Mouse (Mus musculus) right cerebral cortex, postnatal 4 days (tissue): ENCODE measurements around the gene Neurl1b.

Experiments used
- DNase-seq: peaks from one replicate; pipeline ENCODE4 v3.0.0-alpha.2; 2022

Gene Neurl1b

DNA sequence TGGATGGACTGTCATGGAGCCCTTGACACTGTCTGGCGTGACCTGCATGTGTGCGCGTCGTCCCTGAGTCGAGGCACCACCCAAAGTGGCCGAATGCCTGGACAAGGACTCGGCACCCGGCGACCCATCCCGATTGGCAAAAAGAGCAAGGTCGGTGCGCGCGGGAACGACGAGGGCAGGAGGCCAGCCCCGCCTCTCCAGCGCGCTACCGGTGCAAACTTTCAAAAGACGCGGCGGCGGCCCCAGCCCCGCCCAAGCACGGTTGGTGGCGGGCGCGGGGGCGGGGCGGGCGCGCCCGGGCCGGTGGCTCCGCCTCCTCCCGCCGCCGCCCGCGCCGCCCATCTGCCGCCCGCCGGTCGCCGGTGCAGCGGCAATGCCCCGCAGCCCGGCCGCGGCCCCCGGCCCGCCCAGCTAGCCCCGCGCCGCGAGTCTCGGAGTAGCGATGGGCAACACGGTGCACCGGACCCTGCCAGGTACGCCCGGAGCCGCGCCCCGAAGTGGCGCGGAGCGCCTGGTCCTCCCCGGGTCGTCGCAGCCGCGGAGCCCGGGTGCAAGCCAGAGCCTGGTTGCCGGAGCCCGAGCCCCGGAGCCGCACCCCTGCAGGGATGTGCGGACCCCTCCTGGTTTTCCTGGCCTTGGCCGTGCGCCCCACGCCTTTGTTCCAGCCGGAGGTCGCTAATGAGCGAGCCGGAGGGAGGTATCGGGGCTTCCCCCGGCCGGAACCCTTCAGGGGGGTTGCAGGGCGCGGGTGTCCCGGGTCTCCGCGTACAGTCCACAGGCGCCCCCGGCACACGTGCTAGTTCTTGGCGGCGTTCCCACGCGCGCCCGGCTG, at the start of gene Neurl1b:
TSS of gene Neurl1b (plus strand) at position 307 of the 832 bp plus-strand sequence.
- DNase-seq = peak; percentile 66

DNA sequence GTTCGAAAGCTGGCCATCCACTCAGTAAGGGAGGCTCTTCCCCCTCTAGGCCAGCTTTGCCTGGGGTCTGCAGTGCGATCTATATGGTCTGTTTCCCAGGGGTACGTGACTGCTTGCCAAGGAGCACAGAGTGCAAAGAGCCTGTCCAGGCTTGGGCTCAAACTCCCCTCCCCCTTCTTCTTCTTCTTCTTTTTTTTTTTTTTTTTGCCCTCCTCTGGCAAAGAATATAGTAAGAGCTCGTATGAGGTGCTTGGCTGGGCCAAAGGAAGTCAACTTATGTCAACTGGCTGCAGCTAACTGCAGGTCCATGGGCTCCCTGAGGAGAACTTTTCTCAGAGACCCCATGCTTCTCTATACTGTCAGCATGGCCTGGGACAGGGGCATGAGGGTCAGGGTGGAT, 47.8 kb upstream of the Neurl1b start:
- no peak for DNase-seq

DNA sequence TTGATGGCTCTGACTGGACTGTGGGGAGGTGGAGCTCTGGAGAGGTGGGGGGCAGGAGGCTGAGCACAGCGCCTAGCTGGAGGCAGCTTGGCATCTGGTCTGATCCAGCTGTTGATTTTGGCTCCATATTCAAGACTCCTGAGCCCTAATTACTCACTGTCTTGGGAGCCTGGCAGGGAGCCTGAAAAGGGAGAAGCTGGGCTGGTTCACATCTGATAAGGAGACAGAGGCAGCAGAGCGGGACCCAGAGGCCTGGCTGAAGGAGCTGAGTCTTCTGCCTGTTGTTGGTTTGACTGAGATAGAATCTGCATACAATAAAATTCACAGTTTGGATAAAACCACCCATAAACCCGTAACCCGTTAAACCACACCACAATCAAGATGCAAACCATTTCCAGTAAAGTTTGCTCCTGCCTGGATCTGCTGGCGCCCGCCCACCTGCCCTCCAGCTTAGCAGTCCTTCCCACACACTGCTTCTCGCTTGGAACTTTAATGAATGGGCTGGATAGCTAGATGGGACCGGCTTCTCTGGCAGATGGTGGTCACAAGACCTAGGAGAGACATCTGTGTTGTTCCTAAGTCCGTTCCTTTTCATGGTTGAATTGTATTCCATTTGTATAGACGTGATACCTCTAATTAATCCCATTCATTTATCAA, 46.2 kb upstream of the Neurl1b start:
- DNase-seq = no peak

DNA sequence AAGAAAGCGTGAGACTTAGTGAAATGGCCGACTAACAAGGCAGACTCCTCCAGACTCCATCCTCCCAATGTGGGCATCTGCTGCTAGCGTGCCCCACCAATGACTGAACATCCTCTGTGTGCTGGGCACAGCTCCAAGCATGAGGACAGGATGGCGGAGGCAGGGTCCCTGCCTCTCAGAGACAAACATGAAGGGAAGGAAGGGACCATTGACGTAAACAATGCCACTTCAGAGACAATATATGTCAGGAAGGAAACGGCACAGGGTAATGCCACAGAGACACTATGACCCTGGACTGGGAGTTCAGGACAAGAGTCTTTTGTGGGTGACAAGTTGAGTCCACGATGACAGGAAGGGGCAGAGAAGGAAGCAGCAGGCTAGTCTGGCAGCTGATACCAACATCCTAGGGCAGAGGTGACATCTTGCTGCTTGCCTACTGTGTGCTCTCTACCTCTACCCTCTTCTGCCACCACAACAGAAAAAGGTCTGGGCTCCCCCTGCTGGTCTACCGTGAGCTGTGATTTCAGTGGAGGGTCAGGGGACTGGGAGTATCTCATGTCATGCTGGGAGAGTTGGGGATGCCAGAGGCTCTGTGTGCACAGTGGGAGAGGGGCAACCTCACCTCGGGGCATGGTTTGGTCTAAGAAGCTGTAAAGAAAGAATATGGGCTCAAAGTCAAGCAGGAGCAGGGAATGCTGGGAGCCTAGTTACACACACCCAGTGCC, 43.9 kb upstream of the Neurl1b start:
- peak; percentile 42 for DNase-seq

DNA sequence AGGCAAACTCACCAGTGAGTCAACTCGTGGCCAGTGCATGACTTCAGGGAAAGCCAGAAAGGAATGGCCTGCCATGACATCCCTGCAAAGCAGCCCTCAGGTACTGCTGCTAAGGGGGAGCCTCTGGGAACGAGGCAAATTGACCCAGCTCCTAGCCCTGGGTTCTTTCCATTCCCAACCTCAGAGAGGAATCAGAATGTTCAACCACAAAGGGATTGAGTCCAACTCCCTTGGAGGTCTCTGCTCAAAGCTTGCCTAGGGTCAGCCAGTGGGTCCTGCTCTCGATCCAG, 43.4 kb upstream of the Neurl1b start:
- no peak for DNase-seq

DNA sequence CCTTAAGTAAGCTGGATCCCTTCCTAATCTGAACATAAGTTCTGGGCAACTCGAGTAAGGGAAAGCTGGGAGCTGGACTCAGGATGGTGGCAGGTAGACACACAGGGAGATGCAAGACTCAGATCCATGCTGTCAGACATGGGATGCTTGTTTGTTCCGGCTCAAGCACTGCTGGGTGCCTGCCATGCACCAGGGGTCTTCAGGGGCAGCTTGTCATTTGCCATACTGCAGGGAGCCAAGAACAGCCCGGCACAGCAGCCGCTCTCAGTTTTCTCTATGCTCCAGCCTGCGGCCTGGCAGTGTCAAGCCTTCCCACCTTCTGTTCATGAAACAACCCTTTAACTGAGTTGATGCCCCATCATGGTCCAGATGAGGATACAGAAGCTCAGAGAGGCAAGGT, 41.4 kb upstream of the Neurl1b start:
- no peak for DNase-seq

DNA sequence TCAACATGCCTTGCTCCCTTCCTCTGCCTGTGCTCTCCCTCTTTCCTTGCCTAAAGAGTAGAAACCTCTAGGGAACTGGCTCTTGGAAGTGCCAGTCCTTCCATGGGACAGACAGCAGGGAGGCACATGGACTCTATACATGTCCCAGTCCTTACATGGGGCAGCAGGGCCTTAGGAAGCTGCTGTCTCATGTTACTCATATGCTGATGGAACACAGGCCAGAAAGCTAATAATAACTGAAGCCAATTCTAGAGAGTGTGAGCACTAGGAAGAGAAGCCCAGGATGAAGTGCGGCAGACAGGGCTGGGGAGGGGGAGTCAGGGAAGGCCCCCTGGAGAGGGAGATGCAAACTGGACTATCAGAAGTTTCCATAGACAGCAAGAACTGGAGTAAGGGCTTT, 38.2 kb upstream of the Neurl1b start:
- no peak for DNase-seq

DNA sequence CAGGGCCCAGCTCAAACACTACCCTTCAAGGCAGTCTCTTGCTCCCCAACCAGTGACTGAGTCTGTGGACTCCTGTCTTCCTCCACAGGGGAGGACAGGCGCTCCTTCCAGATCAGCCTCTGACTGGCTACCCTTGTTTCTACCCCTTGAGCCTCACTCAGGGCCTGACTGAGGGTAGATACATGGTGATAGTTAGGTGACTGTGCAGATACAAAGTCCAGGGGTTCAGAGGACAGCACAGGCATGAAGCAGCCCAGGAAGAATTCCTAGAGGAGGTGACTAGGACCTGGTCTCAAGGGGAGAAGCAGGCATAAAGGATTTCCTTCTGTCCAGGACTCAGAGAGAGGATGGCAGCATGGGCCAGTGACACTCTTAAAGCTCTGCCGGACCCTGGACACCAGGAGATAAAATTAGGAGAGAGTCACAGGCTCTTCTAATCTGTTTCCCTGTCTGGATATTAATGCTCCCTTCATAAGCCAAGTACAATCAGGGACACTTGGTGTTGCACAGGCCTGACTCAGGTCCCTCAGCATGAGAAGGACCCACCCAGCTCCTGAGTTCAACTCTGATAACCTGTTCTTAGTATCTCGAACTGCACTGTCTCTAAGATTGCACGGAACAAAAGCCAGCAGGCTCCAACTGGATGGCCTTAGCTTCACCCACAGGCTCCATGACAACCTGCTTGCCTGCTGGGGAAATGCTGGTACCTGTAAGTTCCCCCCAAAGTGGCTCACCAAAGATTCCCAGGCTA, 37.5 kb upstream of the Neurl1b start:
- DNase-seq = no peak

DNA sequence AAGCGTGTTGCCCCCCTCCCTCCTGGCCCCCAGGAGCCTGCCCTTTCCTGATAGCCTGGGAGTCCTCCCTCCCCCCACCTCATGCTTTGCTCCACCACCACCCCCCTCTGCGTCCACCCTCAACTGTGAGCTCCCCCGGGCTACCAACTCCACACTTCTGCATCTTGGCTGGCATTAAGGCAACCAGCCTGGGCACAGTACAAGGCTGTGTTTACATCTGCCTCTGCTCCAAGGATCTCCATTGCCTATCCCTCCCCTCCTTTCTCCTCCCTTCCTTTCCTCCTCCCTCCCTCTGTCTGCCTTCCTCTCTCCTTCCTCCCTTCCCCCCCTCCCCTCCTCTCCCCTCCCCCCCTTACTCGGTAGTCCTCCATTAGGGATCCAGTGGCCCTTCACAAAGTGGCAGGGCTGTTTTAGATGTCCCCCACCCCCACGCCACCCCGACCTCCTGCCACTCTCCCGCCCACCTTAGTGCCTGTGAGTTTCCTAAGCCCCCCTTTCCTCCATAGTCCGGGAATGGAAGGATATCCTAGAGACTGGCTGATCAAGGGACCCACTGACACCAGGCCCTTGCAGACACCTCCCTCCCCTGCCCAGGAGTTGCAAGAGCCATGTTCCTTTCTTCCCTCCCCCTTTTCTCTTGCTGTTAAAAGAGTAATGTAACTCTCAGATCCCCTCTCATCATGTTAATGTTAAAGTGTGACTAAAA, 34.2 kb upstream of the Neurl1b start:
- DNase-seq = no peak

DNA sequence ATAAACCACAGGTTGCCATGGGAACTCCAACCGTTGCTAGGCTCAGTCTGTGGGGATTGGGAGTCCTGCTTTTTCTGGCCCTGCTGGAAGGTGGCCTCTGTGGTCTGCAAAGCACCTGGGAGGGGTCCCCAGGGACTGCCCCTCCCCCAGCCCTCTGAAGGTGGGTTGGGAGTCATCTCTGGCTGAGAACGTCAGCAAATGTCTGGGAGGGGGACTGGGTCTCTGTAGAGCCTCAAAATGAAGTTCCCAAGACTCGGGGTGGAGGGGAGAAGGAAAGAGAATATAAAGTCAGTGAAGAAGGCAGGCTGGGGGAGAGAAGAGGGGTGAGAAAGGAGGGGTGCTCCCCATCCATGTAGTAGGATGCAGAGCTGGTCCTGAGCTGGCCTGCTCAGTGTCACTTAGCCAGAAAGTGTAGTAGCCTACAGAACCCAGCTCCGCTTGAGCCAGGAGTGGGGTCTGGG, 33.6 kb upstream of the Neurl1b start:
- DNase-seq = peak; percentile 70

DNA sequence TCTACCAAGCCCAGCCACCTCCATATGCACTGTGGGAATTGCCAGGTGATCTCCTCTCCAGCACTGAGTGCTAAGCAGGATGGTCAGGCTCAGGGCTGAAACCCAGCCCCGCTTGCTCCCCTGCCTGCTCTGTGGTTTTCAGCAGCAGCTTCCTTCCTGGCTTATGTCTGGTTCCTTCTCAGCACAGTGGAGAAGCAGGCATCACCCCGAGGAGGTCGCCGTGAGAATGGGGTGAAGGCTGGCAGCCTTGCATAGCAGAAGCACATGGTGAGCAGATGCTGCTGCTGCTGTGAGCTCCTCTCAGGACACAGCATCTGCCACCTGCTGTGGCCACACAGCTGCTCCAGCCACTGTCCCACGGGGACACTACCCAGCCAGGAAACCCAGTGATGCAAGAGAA, 33.0 kb upstream of the Neurl1b start:
- DNase-seq = no peak

DNA sequence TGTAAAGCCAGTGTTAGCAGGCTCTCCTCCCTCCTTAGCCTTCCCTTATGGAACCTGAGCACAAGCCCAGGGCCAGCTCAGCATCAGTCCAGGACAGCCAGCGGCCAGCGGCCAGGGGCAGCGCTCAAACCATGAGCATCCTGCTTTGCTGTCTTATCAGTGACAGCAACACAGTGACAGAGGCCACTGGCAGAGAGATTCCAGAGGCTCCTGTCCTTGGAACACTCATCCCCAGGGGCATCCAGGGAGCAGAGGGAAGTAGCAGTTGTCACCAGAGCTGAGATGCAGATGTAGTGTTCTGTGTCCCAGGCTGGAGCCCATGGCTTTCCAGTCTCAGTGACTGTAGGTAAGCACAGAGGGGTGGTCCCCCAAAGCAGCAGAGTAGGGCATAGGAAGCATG, 32.5 kb upstream of the Neurl1b start:
- DNase-seq = no peak

DNA sequence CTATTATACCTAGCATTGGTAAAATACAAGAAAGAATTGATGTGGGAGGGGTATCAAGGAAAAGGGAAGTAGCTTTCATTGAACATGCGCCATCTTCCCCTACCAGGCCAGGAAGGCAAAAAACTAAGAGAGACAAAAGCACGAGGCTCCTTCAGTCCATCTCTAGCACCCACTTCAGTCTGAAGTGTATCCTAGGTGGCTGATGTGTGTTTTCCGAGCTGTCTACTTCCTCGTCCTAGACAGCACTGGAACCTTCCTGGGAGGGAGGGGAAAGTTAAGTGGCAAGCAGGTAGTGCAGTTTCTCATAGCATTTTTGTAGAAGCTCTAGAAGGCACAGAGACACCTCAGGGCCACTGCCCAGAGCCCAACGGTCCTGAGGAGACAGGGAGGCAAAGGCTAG, 31.9 kb upstream of the Neurl1b start:
- no peak for DNase-seq

DNA sequence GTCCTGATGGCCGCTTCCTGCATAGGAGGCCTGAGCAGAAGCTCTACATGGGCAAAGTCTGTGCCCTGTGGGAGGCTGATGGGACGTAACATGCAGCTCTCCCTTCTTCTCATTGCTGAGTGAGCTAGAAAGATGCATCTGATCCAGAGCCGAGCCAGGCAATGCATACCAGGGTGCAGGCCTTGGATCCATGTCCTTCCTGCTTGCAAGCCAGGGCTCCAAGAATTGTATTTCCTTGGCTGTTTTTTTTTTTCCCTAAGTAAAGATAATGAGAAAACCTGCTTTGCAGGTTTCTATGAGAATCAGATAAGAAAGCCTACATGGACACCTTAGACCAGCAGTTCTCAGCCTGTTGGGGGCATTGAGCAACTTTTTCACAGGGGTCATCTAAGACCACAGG, 30.5 kb upstream of the Neurl1b start:
- DNase-seq = no peak

DNA sequence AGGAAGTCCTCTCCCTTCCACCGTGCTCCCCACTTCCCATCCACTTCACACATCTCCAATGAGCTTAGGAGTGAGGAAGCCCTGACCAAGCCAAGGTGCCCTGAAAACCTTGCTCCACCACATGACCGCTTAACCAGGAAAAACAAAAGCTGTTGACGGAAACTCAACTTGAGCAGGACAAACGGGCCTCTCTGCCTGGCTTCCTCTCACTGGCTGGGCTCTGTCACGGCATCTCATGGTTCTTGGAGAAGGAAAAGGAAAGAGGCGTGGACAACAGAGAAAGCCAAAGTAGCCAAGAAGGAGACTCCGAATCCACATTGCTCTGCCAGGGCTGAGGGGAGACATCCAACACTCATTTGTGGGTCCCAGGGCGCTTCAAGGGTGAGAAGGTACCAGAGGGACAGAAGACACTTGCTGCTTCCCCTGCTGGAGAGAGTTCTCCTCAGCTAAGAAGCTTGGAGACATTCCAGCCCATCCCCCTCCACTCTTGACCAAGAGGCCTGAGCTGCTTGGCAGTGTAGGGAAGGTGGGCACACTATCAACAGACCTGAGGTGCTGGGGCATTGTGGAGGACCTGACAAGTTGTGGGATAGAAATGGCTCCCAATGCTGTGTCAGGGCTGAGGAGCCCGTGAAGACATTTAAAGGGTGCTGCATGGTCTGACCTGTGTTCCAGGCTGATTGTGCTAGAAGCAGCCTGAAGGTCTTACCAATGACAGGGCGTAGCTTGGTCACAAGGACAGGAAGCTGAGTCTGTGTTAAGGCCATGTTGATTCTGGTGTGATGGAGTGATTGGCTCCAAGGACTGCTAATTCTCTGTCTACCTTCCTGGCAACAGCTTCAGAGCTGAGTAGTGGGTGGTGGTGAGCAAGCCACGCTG, 29.1 kb upstream of the Neurl1b start:
- DNase-seq = no peak

DNA sequence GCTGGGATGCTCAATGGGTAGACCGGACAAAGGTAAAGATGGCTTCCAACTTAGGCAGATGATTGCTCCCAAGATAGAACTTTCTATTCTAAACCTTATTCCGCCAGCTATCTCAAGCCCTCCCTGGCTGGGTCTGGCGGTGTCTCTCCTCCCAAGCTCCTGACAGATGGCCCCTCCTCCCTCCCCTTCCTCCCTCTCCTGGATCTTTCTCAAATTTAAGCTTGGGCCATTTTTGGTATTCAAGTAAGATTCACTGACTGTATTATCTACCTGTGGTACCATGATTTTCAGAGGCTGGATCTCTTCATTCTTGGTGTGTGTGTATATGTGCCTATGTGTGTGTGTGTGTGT, 28.5 kb upstream of the Neurl1b start:
- DNase-seq = no peak

DNA sequence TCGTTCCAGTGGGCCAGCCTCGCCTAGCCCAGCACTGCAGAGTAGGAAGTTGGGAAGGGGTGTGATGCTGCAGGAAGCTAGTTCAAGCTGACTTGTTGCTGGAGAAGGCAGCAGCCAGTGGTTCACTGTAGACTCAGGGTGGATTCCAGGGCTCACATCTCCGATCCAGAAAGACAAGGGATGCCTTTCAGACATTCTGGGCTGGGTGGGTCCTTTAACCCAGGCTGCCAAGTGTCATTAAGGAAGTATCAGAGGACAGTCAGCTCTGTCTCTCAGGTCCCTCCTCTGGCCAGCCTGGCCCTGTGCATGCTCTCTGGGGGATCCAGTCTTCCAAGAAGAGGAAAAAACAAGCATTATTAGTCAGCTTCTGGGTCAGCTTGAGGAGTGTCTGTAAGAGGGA, 26.5 kb upstream of the Neurl1b start:
- no peak for DNase-seq

DNA sequence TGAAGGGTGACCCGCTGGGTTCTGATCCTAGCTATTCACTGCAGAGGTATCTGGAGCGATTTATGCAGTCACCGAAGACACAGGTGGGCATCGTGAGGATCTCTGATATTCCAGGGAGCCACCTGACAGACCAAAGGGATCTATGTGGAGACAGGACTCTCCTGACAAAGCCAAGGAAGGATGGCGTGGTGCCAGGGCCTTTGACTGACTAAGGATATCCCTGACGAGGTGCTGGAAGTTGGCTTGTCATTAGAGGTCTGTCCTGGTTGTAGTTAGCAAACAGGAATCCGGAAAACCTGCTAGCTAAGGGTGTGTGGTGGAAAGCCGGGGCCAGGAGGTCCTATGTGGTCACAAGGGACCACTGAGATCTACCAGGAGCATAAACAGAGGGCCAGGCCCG, 25.4 kb upstream of the Neurl1b start:
- no peak for DNase-seq

DNA sequence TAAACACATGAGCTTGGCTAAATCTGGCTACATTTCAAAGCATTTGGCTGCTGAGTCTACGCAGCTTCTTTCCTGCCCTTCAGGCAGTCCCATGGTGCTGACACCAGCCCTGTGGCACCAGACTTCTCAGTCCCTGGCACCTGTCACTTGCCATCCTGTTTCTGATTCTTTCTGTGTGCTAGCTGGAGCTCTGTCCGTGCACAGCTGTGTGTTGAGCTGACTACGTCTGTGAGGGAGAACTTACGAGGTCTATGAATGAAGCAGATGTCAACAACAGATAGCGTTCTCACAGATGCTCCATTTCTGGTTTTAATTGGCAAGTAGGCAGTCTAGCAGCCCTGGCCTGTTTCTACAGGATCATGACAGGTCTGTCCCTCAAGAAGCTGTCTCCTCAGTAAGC, 24.0 kb upstream of the Neurl1b start:
- no peak for DNase-seq

DNA sequence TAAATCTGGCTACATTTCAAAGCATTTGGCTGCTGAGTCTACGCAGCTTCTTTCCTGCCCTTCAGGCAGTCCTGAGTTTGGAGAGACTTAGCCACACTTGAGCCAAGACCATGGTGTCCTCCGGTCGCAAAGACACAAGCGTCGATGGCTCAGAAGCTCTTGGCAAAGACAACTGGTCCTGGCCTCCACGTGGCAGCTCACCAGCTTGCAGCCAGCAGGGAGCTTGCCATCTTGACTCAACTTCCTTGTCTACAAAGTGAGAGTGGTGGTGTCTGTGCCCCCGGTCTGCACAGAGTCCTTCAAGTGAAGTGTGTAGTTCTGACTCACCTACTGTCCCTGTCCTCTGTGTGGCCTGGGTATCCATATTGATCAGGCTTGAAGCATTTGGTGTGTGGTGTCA, 22.3 kb upstream of the Neurl1b start:
- no peak for DNase-seq

DNA sequence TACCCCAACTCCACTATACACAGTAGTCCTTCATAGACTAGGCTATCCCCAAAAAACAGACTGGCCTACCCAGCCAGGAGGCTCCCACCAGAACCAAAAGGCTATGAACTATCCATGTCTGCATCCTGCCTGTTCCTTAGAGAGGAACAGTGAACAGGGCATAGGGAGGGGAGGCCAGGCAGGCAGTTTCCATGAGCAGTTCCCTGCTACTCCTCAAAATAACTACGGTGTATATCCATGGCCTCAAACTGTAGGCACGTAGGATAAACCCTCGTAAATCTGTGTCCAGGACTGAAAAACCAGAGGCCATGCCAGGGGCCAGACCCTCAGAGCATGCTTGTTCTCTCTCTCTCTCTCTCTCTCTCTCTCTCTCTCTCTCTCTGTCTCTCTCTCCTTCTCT, 17.9 kb upstream of the Neurl1b start:
- DNase-seq = no peak

DNA sequence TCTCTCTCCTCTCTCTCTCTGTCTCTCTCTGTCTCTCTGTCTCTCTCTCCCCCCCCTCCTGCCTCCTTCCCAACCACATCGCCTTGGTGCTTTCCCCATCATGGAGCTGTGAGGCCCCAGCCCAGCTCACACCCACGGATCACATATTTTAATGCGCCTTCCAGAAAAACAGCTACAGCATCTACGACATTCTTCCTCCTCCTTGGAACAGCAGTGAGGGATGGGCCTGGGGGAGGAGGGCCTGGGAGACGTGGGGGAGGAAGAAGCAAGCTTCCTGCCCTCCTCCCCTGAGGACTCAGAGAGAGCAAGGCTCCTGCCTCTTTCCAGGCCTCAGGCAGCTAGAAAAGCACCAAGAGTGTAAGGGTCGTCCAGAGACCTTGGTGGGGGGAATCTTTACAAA, 17.3 kb upstream of the Neurl1b start:
- DNase-seq = no peak
